Mouse (Mus musculus) urinary bladder, postnatal 4 days (tissue): ENCODE data around the gene Gm12216.

Experiments used
- DNase-seq, 2 experiments: peaks; one replicate each; pipeline ENCODE4 v3.0.0; 2021 to 2022; ENCODE audit warnings: low spot score in 2 of 2

The Gm12216 gene

DNA sequence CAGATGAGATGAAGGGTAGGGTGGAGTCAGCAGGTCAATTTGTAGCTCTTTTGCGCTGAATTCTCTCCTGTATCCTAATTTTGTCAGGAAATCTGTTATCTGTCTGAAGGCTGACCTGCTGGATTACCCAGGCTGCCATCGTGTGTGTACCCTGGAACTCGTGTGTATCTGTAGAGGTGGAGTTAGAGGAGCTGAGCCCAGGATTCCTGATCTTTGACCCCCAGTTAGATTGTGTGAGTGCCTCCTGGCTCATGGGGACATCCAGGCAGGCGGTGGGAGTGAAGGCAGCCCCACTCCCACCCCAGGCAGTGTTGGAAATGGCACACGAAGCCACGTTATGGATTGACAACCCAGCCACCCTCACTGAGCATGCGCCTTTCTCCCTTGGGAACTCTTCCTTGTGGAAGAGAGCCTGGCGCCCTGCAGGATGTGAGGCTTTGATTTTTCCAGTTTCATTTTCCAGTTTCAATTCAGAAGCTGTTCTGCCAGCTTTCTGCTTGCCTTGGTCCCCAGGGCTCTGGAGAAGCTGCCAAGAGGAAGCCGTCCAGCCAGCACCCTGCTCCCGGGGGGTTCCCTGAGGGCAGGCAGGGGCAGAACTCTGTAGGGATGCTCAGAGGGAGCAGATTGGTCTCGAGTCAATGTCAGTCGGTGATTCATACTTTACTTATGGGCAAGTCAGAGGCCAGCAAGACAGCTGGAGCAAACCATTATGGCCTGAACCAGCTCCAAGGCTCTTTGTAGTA, 62.5 kb downstream of the Gm12216 start:
- peak in 1 of 2 experiments; percentile 31 for DNase-seq

DNA sequence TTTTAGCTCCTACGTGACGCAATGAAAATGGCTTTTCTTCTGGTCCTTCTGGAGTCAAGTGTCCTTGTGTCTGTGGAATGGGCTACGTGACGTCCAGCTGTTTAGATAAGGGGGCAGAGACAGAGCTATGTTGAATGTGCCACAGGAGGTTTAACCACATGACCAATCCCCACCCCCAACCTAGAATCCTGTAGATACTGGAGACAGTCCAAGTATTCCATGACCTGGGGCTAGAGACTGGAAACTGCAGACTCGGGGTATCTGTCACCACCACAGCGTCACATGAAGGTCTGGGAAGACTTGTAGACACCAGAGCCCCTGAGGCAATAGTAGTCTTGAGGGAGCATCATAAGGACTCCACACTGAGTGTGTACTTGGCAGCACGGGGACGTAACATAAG, 63.2 kb downstream of the Gm12216 start:
- DNase-seq: no peak

- DNase-seq: no peak
Measured at GRCm38 (mm10) chr11:53794671-53795557, 64.1 kb downstream of the Gm12216 start.

- no peak for DNase-seq
Measured at GRCm38 (mm10) chr11:53794015-53794414, 65.0 kb downstream of the Gm12216 start.

GRCm38 (mm10) chr11:53792986-53793385, 66.1 kb downstream of the Gm12216 start:
- DNase-seq: no peak

- no peak for DNase-seq
Measured at GRCm38 (mm10) chr11:53789277-53789676, 69.8 kb downstream of the Gm12216 start.

DNA sequence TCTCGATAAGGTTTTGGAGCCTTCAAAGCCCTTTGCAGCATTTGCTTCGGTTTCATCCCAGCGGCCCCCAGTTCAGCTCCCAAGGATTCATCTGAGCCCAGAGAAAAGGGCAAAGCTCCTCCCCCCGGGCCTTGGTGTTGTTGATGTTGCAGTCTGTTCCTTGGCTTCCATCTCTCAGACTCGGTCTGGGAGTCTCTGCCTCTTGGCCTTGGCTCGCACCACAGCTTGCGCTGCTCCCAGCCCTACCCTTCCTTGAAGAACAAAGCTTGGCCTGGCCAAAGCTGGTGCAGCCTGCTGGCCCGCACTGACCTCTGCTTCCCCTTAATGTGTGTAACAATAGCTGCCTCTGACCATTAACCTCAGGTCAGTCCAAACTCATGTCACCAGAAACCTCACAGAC, 70.9 kb downstream of the Gm12216 start:
- DNase-seq: no peak

DNA sequence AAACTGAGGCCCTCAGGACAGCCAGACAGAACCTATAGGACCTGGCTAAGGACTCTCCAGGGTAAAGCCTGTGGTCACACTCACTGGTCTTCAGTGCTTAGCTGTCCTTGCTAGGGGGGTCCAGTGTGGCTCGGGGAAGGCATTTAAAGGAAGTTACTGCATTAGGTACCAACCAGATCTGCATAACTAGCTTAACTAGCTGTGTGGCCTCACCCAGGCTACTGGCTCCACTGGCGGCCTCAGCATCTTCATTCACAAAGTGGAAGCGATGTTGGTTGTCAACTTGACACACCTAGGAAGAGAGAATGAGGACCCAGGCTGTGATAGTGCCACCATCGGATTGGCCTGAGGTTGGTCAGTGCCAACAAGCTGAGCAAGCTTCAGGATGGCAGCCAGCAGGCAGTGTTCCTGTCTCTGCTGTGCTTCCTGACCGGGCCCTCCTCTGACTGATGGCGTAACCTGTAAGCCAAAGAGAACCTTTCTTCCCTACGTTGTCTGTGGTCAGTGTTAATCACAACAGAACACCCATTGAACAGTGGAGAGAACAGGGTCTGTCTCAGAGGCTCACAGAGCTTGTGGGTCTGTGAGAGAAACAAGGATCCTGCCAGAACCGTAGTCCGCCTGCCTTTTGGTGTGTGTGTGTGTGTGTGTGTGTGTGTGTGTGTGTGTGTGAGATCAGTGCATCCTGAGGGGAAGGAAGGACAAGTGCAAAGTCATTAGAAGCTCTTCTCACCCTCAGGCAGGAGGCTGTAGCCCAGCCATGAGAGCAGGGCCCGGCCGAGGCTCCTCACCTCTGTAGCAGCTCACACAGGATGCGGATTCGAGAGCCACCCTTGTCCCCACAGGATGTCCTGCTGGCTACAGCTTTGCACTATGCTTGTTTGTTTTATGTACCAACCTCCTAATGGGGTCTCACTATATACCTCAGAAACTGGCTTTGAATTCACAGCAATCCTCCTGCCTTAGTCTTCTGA, 72.7 kb downstream of the Gm12216 start:
- no peak for DNase-seq

GRCm38 (mm10) chr11:53785311-53785936, 73.6 kb downstream of the Gm12216 start:
- no peak for DNase-seq

- DNase-seq: no peak
Measured at GRCm38 (mm10) chr11:53783288-53783687, 75.8 kb downstream of the Gm12216 start.

- DNase-seq: no peak
Measured at GRCm38 (mm10) chr11:53781964-53782363, 77.1 kb downstream of the Gm12216 start.

GRCm38 (mm10) chr11:53781201-53781775, 77.8 kb downstream of the Gm12216 start:
- DNase-seq: no peak

DNA sequence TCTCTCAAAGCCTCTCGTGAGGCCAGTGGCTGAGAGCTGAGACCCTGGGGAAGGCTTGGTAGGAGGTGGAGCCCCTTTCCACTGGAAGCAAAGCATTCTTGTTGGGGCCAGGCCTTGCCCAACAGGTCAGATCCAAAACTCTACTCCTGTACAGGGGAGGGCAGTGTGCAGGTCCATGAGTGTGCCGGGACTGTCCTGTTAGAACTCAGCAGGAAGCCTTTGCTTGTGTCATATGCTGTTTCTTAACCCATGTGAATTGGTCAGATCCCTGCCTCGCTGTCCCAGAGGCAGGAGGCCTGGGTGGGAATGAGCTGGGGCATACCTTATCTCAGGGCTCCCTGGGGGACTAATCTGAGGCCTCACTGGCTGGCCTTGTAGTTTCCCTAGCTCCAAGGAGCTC, 78.8 kb downstream of the Gm12216 start:
- DNase-seq: no peak

GRCm38 (mm10) chr11:53779808-53780207, 79.2 kb downstream of the Gm12216 start:
- DNase-seq: no peak

DNA sequence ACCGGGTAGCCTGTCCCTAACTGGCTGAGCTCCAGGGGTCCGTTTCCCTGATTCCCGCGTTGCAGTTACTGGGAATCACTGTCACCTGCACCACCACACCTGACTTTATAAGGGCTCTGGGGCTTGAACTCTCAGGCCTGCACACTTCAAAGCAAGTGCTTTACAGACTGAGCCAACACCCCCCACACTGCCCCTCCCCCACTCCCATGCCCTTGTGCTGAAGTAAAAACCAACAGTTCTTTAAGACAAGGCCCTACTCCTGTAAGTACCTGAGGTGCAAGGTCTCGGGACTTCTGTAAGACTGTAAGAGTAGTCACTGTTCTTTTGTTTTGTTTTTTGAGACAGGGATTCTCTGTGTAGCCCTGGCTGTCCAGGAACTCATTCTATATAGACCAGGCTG, 80.6 kb downstream of the Gm12216 start:
- no peak for DNase-seq

DNA sequence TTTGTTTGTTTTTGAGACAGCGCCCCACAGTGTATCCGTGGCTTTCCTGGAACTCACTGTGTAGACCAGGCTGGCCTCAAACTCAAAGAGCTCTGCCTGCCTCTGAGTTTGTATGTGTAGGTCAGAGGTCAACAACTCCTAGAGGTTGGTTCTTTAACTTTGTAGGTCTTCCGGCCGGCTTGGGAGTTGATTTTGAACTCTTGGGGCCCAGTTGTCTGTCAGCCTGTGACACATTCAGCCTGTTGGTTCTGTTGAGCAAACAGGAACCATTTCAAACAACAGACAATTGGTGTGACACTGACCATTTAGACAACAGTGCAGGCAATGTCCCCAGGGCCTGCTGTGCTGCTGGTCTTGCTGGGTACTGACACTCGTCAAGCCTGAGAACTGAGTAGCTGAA, 81.3 kb downstream of the Gm12216 start:
- no peak for DNase-seq

DNA sequence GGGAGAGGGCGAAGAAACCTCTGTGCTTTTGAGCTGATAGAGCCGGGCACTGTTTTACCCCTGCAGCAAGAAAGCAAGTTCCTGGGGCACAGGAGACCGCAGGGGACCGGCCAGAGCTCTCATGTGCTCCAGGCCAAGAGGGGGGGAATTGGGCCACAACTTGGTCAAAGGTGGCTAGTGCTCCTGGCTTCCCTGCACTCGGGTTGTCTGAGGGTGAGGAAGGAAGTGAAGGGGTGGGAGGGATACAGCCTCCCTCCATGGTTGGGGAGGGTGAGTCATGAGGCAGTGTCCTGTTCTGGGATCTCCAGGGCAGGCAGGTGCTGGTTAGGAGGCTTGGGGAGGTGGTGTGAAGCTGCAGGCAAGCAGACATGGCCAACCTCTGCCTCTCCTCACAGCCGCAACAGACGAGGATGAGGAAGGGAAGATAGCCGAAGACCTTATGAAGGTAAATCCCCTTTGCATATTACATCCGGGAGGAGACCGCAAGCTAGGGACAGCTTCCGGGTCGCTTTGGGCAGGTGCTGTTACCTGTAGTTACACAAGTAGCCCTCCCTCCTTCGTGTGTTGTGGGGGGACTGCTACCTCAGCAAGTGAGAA, 84.3 kb downstream of the Gm12216 start:
- no peak for DNase-seq

DNA sequence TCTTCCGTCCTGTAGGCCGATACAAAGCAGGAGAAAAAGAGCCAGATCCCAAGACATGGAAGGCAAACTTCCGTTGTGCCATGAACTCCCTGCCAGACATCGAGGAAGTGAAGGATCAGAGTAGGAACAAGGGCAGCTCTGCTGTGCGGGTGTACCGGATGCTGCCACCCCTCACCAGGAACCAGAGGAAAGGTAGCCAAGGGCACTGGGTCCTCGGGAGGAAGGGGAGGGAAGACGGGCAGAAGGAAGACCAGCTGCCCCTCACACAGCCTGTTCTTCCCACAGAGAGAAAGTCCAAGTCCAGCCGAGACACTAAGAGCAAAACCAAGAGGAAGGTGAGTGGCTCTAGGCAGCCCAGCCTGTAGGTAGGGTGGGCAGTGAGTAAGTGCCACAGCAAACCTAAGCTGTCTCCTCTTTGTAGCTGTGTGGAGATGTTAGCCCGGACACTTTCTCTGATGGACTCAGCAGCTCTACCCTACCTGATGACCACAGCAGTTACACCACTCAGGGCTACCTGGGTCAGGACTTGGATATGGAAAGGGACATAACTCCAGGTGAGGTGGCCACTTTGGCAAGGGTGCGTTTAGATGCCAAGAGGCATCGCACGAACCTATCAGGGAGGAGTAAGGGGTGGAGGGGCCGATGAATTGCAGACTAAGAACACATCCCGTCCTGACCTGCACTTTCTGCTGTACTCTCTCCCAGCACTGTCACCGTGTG, 85.3 kb downstream of the Gm12216 start:
- DNase-seq: no peak

DNA sequence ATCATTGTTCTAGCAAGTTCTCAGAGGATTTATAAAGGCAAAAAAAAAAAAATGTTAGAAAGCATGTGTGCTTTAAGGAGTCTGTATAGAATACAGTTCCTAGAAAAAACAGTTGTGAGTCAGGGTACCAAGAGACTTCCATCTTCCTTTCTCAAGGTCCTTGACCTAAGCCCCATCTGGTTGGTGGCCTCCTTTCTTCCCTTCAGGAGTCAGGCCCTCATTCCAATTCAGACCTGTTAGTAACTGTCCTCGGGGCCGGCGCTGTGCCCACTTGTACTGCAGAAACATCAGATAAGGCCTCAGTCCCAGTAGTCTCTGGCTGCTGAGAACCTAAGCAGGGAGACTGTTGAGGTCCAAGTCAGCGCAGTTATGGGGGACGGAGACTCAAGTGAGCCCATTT, 86.0 kb downstream of the Gm12216 start, which contains the start of gene Gm17334:
TSS of gene Gm17334 (minus strand) at position 101 of the 400 bp plus-strand sequence.
- no peak for DNase-seq

GRCm38 (mm10) chr11:53772536-53772935, 86.5 kb downstream of the Gm12216 start:
- no peak for DNase-seq
